Mouse (Mus musculus): ENCODE results near the gene Rdh19. TPM values are rescaled to one million over a fixed set of nuclear protein-coding genes. Genes with fewer than 3 reads are reported as not detected.
"Not testable (repeated sequence)": the region's sequence is repeated elsewhere in the genome, so short reads cannot be mapped to it uniquely, and the experiment has no call there.

The Rdh19 gene
- total RNA-seq (2021), result not detected
- long read RNA-seq, result 0 reads

DNA sequence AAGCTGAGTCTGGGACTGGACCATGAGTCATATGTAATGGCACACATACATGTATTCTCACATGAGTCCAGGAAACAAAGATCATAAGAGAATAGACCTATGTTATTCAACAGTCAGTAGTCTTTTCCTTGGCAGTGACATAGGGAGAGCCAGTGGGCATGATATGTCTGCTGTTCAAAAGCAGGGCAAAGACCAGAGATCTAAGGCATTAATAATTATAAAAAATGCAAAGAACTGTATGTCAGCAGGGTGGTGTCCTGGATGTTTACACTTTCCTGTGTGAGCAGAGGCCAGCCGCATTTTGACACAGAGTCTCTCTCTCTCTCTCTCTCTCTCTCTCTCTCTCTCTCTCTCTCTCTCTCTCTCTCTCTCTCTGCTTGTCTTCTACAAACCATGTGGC lies at the start of gene Rdh19:
TSS of gene Rdh19 (plus strand) at position 301 of the 400 bp plus-strand sequence.
- DNase-seq (ENCODE audit: low spot score in 2 of 2), result no peak

DNA sequence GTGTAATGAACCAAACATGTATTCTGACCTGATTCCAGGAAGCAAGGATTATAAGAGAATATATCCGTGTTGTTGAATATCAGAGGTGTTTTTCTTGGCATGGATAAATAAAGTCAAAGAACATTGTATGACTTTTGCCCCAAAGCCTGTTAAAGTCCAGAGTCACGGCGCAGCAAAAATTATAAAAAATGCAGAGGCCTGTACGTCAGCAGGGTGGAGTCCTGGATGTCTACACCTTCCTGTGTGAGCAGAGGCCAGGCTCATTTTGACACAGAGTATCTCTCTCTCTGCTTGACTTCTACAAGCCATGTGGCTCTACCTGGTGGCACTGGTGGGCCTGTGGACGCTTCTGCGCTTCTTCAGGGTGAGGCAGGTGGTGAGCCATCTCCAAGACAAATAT lies 48.8 kb upstream of the Rdh19 start, which contains the start of gene Rdh16:
TSS of gene Rdh16 (plus strand) at position 262 of the 400 bp plus-strand sequence.
- DNase-seq (ENCODE audit: low spot score in 2 of 2), result no peak

DNA sequence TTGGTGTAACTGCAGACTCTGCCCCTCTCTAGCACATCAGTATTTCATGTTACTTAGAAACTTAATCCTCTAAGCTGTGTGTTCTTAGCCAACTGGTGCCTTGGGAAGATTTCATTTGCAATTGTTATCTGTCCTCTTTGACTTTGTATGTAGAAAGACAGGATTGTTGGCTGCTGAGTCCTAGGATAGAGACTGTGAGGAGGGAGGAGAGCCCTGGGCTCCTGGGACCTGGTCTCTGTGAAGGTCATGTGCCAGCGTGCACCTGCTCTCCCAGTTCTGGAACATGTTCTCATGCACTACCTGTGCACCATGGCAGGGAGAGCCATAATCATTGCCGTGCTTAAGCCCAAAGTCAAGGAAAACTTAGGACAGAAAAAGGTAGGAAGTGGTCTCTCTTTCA lies 48.1 kb upstream of the Rdh19 start:
- DNase-seq (ENCODE audit: low spot score in 2 of 2), result no peak

DNA sequence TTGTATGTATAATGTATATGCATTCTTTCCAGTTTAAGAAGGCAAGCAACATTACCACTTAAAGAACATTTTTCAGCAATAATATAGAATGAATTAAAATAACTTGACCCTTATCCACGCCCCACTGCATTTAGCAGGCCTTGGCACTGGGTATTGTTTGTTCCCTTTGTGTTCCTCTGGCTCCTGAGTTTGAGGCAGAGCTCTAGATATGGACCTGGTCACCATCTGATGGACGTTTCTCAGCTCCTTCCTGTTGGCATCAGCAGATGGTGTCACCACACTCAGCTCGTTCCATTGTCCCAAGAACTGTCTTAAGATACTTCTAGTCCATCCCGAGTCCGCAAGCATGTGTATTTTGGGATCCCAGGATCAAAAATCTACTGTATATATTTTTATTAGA lies 47.5 kb upstream of the Rdh19 start:
- DNase-seq (ENCODE audit: low spot score in 2 of 2), result no peak

DNA sequence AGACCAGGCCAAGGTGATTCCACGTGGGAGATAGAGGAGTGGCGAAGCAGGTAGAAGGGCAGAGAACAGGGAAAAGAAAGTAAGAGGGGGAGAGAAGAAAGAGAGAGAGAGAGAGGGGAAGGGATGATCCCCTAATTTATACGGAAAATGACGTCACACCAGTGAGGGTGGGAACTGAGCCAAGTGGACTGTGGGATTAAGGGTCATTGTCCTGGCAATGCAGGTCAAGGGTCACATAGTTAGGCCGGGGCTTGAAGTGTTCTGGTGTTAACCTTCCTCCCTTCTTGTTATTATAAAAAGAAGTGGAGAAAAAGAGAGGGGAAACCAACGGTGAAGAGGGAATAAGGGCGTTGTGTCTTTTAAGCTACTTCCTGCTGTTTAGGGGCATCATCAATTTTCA lies 45.3 kb upstream of the Rdh19 start:
- no peak for DNase-seq (ENCODE audit: low spot score in 2 of 2)

DNA sequence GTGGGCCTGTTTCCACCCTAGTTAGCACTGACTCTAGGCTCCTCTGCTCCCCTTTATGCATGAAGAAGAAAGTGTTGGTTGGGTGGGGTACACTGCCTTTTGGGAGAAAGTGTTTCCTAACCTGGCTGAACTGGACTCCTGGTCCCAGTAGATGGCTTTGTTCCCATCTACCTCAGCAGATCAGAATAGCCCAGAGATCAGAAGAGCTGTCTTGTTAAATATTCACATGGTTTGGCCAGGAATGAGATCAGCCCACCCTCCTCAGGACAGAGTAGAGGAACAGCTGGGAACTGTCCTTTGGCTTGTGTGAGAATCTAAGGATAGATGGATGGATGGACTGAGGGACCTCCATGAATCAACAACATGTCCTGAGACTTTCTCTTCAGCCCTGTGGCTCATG lies 33.8 kb upstream of the Rdh19 start:
- no peak for DNase-seq (ENCODE audit: low spot score in 2 of 2)

DNA sequence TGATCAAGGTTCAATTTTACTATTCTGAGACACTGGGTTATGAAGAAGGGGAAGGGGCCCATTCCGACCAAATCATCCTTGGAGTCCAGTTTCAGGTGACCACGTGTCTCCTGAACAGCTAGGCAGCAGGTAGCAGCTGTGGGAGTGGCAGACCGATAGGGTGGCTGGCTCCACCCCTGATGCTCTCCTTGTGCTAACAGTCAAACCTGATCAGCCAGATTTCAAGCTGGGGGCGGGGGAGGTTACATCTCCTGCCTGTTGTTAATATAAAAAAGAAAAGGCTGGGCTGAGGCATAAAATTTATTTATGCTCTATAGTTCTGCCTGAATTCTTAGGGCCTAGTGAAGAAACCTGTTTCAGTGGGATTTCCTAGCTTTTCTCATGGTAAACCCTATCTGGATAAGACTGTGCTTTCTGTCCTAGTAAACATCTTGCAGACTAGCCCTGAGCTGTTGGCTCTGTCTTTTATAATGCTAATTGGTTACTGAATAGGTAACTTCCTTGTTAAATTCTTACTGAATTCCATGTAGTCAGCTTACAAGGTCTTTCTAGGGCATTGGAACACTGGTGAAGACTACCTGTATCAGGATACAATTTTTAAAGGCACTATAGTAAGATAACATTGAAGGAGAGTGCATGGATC lies 32.3 kb upstream of the Rdh19 start:
- not testable (repeated sequence) for DNase-seq (ENCODE audit: low spot score in 2 of 2)

DNA sequence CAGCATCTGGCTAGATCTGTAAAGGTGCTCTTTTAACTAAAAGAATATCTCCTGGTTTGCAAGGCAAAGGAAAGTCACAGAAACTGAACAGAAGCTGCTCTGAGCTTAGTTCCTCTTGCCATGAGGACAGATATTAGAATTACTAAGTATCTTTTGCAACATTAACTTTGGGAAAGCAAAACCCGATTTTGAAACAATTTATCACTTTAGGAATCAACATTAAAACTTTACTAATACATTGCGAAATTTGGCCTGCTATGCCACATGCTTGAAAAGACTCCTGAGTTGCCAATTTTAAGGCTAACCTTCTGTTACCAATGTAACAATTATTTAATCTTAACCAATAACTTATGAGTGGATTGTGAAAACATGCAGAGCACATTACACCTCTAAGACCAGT lies 27.9 kb upstream of the Rdh19 start:
- not testable (repeated sequence) for DNase-seq (ENCODE audit: low spot score in 2 of 2)

DNA sequence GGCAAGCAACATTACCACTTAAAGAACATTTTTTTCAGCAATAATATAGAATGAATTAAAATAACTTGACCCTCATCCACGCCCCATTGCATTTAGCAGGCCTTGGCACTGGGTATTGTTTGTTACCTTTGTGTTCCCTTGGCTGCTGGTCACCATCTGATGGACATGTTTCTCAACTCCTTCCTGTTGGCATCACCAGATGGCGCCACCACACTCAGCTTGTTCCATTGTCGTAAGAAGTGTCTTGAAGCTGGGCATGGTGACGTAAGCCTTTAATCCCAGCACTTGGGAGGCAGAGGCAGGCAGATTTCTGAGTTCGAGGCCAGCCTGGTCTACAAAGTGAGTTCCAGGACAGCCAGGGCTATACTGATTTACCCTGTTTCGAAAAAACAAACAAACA lies 24.3 kb upstream of the Rdh19 start:
- peak in 1 of 2 experiments; percentile 10 for DNase-seq (ENCODE audit: low spot score in 2 of 2)

DNA sequence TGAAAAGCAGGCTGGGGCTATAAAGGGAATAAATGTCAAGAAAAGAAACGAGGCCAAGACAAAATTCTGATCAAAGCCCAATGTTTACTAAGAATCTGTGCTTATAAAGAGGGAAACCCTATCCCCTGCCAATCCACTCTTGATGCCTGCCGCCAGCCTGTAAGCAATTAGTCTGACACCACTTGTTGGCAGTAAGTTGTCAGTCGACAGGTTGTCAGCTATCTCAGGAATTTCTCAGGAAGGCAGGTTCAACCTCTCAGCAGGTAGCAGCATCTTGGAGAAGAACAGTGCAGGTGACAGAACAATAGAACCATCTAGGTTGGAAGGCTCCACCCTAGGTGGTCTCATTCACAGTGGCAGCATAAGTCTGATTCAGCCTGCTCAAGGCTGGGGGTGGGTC lies 20.6 kb upstream of the Rdh19 start:
- no peak for DNase-seq (ENCODE audit: low spot score in 2 of 2)

DNA sequence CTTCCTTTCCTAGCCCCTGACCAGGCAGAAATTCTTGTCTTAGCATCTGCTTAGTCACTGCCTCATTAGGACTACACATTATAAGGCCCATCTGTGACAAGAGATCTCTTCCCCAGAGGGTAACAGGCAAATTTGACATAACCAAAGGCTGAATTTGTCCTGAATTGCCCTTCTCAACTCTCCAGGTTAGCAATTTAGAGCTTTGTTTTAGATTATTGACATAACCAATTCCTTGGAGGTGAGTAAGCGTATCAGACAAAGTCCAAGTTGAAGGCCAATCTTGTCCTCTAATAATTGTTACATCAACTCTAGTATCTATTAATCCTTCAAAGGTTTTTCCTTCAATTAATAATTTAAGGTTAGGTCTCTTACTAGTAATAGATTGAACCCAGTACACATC lies 15.5 kb upstream of the Rdh19 start:
- not testable (repeated sequence) for DNase-seq (ENCODE audit: low spot score in 2 of 2)

DNA sequence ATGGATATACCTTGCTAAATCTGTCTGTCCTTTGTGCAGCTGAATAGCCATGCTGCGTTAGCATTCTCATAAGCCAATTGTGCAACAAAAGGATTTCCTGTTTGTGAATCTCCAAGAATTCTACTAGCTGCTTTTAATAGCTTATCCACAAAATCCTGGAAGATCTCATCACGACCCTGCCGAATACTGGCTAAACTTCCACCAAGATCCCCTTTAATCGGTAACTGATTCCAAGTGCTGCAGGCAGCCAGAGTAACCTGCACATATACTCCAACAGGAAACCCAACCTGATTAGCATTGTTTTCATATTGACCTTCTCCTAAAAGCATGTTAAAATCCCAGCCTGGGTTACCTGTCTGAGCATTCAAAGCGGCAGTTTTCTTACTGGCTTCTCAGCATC lies 14.4 kb upstream of the Rdh19 start:
- no peak for DNase-seq (ENCODE audit: low spot score in 2 of 2)

DNA sequence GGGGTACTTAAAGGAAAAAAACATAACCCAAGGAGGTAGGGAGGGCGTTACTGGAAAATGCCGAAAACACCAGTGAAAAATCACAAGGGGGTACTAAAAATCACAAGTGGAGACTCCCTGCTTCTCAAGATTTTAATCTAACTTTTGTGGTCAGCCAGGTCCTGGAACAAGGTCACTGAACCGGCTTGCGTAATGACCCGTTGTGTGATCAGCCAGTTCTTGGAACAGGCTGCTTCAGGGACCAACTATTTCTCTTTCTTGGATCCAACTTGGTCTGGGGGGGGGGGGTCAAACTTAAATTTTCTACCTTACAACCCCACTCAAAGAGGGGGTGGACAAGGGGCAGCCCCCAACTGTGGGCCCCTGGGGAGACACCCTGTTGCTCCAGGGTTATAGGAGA lies 11.9 kb upstream of the Rdh19 start:
- DNase-seq (ENCODE audit: low spot score in 2 of 2), result not testable (repeated sequence)

DNA sequence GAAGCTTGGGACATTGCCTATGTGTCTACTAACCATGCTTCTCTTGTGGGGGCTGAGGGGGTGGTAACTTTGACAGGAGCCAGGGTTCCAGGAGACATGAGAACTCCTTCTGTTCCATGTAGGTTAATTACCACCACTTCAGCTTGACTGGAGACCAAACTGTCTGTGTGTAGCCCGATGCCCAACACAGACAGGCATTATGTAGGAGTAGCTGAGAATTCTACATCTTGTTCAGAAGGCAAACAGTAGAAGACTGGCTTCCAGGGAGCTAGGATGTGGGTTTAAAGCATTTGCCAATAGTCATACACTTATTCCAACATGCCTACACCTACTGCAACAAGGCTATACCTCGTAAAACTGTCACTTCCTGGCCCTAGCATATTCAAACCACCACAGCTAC lies 11.2 kb upstream of the Rdh19 start:
- peak in 1 of 2 experiments; percentile 8 for DNase-seq (ENCODE audit: low spot score in 2 of 2)

DNA sequence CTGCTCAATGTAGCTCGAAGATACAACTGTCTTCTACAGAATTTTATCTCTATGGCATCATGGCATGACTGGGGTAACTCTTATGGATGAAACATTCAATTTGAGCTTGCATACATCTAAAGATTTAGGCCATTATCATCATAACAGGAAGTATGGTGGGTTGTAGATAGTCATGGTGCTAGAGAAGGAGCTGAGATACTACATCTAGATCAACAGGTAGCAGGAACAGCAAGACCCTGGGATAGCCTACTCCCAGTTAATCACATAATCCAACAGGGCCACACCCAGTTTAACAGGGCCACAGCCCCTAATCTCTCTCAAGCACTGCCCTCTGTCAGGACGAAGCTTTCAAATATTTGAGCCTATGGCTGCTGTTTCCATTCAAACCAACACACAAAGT lies 9.0 kb upstream of the Rdh19 start:
- no peak for DNase-seq (ENCODE audit: low spot score in 2 of 2)

DNA sequence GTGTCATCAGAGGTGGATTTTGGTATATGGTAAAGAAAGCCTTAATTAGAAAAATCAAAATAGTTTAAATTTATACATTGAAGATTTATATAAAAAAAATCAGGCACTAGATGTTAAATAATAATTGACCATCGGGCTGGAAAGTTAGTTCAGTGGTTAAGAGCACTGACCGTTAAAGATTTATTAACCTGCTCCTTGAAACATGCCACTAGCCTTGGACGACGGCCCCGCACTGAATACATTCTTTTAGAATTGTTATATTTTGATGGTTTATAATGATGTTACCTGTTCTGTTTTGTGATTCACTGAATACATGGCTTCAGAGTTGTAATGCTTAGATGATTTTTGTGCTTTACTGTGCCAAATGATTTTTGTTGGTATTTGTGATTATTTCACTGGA lies 3.8 kb upstream of the Rdh19 start:
- not testable (repeated sequence) for DNase-seq (ENCODE audit: low spot score in 2 of 2)

DNA sequence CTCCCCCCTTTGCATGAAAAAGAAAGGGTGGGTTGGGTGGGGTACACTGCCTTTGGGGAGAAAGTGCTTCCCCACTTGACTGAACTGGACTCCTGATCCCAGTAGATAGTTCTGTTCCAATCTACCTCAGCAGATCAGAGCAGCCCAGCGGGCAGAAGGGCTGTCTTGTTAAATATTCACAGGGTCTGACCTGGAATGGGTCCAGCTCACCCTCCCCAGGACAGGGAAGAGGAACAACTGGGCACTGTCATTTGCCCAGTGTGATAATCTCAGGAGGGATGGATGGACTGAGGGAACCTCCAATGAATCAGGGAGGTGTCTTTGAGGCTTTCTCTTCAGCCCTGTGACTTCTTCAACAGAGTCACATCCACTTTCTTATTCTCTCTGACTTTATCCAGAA lies 1.6 kb upstream of the Rdh19 start:
- no peak for DNase-seq (ENCODE audit: low spot score in 2 of 2)

DNA sequence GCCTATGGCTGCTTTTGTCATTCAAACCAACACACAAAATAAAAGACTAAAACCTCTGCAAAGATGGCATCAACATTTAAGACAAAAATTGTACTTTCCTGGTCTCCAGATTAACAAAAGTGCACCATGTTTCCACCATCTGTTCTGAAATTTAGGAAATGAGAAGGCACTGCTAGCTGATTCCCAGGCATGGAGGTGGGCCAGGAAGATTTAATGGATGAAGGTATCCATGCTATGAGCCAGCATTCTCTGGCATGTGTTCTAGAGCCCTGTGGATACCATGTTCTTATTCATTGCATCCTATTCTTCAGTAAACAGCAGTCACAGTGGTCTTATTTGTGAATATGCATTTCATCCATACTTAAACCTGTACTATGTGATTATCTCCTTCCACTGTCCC lies 6.6 kb downstream of the Rdh19 start:
- DNase-seq (ENCODE audit: low spot score in 2 of 2), result peak; percentile 13 to 55

DNA sequence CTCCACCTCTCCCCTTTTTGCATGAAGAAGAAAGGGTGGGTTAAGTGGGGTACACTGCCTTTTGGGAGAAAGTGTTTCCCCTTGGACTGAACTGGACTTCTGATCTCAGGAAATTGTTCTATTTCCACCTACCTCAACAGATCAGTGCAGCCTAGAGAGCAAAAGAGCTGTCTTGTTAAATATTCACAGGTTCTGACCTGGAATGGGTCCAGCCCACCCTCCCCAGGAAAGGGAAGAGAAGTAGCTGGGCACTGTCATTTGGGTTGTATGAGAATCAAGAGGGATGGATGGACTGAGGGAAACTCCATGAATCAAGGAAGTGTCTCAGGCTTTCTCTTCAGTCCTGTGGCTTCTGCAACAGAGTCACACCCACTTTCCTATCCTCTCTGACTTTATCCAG lies 15.2 kb downstream of the Rdh19 start:
- no peak for DNase-seq (ENCODE audit: low spot score in 2 of 2)

DNA sequence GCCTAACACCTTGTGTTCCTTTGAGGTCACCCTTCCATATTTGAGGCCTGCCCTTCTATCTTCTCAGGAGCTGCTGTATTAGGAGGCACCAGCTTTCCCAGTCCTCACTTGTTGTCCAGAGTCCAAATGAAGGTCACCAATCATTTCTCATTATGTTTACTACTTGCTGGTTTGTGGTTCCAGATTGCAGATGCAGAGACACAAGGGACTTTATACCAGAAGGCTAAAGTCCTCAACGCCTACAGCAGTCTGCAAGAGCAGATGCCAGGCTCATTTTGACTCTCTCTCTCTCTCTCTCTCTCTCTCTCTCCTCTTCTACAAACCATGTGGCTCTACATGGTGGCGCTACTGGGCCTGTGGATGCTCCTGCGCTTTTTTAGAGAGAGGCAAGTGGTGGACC lies 16.5 kb downstream of the Rdh19 start, which contains the start of gene Rdh16f2:
TSS of gene Rdh16f2 (plus strand) at position 243 of the 400 bp plus-strand sequence.
- DNase-seq (ENCODE audit: low spot score in 2 of 2), result peak in 1 of 2 experiments; percentile 3

DNA sequence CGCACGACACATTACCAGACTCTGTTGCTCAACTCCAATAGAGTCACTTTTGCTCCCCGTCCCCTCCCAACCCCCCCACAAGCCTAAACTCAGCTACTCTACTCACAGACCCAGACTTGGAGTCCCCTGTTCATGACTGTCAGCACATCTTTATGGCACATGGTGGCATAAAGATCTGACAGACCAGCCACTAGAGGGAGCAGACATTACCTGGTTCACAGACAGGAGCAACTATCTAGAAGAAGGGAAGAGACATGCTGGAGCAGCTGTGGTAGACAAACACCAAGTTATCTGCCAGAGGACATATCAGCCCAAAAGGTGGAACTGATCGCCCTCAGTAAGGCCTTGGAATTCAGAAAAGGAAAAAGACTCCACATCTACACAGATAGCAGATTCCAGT lies 22.8 kb downstream of the Rdh19 start:
- DNase-seq (ENCODE audit: low spot score in 2 of 2), result peak in 1 of 2 experiments; percentile 36

DNA sequence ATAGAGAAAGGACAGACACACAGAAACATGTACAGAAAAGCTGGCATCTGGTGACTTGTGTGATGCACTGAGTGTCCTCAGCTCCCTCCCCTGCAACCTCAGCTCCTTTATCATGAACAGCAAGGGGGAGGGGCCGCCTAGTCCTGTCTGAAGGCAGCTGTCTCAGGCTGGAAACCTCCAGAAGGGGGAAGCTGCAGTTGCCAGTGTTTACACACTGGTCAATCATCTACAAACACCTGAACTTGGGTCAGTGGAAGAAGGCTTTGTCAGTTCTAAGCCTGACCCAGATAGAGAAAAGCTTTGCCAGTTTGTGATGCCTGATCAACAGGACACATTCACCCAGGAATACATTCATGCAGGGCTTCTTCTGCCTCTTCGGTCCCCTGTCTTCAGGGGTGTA lies 28.0 kb downstream of the Rdh19 start:
- DNase-seq (ENCODE audit: low spot score in 2 of 2), result no peak

DNA sequence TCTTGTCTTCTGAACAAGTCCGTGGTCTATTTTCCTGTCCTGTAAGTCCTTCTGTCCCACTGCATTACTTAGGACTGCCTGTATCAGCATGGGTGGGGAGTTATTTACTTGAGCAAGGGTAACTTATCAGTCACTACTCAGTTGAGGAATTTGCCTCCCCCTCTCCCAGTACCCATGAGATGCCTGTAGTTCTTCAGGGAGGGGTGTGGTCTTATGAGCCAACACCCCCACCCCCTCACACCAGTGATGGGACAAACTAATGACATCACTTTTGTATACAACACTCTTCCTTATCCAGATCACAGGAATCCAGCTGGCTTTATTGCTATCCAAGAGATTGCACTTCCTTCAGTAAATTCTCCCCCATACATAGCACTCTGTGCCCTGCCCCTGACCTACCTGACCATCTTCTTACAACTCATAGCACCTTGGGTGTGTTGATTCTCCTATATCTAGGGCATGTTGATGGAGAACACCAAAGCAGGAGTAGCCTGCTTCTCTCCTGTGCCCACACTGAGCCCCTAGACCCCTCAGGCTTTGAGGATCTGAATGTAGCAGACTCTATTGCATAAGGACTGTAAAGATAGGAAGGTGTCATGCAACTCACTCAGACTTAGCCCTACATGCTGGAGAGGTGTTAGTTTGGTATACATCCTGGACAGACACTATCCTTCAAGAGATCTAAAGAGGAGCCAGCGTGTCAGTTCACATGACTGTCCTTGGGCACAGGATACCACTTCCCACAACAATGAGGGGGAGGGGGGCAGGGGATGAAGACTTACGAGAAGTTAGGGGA lies 28.7 kb downstream of the Rdh19 start:
- DNase-seq (ENCODE audit: low spot score in 2 of 2), result no peak

Measured in layer of hippocampus, adult 18-20 months (tissue).